Mouse (Mus musculus): ENCODE data around the gene Best1.
A peak's percentile ranks its signal among the peaks of the same experiment; 100 is the strongest.

The Best1 gene

DNA sequence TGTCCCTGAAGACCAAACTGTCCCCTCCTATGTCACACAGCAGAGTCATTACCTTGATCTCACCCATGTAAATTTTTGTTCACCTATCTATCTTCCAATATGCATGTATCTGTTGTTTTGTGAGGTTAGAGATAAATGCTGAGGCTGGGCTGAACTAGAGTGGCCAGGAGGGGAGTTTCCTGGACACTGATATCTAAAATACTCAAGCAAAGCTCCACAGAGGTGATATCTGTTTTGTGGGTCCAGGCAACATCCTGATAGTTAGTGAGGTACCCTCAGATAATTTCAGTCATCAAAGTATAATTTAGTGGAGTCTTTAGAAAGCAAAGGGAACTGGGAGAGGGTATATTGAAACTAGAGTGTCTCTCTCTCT is 11.6 kb downstream of the Best1 start:
- no peak for DNase-seq (ENCODE audit: low spot score in 2 of 2)

DNA sequence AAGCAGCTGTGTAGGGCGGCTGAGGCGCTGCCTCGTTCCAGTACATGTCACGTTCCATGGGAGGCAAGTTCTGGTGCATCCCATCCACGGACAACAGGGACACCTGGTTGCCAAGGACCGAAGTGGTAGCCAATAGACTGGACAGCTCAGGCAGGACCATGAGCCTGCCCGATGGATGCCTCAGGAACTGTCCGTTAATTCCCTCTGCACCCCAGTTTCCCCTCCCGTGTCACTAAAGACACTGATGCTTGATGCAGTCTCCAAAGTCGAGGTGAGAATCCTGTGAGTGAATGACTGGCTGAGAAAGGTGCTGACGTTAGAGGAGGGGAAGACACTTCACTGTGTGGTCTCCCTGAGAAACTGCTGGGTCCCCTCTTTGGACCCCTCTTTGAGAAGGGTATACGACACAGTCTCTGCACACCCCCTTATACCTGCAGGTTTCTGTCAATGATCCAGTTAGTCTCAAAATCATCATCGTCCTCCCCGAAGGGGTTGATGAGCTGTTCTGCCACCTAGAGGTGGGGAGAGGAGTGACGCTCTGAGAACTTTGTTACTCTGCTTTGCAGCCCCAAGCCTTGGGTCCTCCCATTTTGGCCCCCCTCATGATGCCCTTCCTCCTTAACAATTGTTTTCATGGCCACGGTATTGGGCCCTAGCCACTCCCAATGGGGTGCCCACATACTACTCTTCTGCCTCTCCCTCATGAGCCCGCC is 12.1 kb downstream of the Best1 start:
- peak in 1 of 2 experiments; percentile 30 for DNase-seq (ENCODE audit: low spot score in 2 of 2)

DNA sequence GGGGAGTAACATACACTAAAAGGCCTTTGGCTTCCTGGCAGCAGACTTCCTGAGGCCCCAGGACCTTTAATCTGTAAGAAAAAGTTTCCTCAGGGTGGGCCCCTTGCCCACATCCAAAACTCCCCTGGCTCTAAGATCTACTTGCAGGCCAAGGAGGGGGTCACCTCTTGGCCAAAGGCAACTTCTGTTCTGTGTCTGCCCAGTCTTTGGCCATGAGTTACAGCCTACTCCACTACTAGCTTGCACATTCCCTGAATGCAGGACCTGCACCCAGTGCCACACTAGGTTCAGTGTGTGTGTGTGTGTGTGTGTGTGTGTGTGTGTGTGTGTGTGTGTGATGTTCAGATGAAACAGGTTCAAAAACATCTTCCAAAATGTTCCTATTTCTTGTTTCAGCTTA is 13.8 kb downstream of the Best1 start:
- DNase-seq (ENCODE audit: low spot score in 2 of 2), result no peak

DNA sequence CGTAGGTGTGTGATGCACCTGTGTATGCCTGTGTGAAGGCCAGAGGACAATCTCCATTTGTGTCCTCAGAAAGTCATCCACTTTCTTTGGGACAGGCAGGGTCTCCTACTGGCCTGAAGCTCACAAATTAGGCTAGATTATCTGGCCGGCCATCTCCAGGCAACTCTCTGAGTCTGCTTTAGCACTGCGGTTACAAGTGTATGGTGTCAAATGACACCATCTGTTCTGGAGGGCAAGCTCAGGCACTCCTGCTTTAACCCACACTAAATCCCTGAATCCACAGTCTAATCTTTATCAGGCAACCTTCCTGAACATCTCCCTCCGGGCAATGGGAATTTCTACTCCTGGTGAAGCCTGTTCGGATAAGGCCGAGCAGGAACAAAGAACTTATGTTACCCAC is 14.2 kb downstream of the Best1 start:
- DNase-seq (ENCODE audit: low spot score in 2 of 2), result no peak

DNA sequence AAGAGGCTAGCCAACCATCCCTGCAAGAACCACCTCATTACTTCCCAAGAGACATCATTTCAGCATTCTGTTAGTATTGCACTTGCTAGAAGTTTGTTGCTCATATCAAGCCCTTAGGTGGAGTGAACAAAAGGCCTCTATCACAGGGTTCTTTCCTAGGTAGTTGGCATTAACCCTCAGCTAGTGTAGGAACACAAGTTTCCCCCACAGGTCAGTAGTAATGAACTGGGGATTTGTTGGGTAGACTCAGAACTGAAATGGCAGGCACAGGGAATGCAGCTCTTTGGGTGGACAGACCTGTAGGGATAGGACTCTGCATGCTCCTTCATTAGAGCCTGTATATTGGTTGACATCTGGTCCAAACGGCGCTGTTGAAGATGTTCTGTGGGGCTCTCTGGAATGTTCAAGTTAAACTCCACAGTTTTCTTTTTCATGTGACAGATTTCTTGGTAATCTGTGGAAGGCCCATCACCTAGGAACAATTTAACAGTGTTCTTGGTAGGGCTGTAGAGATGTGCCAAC is 15.5 kb downstream of the Best1 start:
- DNase-seq (ENCODE audit: low spot score in 2 of 2), result no peak

DNA sequence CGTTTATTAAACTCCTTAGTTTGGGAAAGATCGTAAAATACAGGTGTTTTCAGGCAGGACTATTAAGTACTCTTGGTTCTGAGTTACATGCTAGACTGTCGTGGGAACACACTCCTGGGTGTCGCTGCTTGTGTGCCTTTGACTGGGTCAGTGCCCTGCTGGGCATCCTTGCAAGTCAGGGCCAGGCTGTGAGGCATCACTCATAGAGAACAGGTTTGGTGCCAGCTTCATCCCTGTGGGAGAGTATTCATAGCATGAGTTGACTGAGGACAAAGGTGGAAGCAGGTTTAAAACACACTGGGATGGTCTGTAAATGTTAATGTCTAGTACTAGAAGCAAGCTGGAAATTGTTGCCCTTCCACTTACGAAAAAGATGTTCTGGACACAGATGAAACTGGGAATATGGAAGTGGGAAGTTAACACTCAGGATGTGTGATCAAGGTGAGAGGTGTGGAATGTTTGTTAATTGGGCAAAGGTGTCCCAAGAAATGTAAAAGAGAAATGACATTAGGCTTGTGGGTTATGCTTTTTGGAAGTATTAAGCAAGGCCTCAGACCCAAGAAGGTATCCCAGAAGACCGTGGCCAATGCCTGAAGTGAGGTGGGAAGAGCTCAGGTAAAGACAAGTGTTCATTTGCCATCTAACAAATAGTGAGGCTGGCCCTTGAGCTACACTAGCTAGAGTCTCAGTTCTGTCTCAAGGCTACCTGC is 16.1 kb downstream of the Best1 start:
- DNase-seq (ENCODE audit: low spot score in 2 of 2), result no peak

DNA sequence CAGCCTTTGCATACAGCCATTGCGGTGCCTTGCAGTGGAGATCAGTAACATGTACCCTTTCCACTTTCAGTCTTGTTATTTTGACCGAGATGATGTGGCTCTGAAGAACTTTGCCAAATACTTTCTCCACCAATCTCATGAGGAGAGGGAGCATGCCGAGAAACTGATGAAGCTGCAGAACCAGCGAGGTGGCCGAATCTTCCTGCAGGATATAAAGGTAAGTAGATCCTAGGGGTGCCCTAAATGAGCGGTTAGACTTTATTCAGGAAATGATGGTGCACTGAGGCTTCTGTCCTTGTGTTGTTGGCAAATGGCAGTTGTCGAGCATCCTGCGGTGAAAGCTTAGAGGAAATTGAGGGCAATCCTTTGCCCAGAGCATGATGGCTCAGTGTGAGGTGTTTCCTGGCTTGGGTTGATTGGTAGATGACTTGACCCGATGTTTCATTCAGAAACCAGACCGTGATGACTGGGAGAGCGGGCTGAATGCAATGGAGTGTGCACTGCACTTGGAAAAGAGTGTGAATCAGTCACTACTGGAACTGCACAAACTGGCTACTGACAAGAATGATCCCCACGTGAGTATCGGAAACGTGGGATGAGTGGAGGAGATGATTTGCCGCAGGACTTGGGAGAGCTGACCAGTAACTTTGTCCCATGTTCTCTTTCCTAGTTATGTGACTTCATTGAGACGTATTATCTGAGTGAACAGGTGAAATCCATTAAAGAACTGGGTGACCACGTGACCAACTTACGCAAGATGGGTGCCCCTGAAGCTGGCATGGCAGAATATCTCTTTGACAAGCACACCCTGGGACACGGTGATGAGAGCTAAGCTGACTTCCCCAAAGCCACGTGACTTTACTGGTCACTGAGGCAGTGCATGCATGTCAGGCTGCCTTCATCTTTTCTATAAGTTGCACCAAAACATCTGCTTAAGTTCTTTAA is 17.1 kb downstream of the Best1 start:
- DNase-seq (ENCODE audit: low spot score in 2 of 2), result no peak

DNA sequence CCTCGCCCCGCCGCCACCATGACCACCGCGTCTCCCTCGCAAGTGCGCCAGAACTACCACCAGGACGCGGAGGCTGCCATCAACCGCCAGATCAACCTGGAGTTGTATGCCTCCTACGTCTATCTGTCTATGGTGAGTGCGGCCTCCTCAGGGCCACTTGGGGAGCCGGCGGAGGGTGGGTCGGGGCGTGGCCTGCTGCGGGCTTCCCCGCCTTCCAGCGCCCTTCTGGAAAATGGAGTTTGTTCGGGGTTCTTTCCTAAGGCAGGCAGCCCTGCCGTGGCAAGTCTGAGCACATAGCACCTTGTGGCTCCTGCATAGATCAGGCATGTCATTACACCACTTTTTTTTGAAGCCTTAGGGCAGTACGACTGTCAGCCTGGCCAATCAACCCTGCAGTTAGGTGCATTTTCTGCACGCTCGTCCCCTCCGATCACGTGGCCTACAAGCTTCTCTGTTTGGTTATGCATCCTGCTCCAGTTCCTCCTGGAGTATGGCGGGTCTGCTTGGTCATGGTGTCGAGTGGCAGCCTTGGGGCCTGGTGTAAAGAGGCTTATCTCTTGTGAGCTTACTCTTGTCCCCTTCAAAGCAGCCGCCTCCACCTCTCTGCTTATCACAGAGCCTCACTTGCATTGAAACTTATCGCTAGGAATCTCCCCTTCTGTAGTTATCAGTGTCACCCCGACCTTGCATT is 18.4 kb downstream of the Best1 start:
- peak in 1 of 2 experiments; percentile 67 for DNase-seq (ENCODE audit: low spot score in 2 of 2)

DNA sequence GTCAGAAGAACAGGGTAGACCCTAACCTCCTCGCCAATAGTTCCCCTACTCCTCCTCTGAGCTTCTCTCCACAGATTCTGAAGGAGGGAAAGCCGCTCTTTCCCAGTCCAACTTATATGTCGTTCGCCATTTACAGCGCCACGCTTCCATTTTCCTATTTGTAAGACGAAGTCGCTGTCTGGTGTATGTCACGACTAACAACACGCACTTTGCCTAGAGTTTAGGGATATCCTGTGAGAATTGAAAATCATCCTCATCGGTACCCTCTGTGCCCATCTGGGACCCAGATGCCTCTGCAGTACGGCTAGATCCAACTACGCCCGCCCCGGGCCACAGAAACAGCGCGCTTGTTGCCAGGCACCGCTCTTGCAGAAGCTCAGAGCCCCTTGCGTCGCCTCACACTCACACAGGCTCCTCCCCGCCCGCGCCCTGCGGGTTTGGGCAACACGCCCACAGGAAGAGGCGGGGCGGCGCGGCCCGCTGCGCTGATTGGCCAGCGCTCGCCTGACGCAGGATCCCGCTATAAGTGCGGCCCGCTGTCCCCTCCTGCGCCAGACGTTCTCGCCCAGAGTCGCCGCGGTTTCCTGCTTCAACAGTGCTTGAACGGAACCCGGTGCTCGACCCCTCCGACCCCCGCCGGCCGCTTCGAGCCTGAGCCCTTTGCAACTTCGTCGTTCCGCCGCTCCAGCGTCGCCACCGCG is 19.1 kb downstream of the Best1 start:
- DNase-seq (ENCODE audit: low spot score in 2 of 2), result peak; percentile 92 to 95

DNA sequence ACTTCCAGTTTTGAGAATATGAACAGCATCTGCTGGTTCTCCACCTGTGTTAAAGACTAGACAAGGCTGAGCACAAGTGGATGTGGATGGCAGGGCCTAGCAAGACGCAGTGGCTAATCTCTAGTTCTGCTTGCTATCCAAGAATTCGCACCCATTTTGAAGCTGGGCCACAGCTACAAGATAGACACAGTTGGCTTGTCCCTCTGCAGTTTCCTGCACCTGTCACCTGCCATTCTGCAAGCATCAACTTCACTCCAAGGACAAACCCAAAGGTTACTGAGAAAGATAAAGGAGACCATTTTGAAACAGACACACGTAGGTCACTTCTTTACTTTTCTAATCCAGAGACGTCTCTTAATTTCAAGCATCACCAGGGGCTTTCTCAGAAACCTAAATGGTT is 19.8 kb downstream of the Best1 start:
- no peak for DNase-seq (ENCODE audit: low spot score in 2 of 2)

DNA sequence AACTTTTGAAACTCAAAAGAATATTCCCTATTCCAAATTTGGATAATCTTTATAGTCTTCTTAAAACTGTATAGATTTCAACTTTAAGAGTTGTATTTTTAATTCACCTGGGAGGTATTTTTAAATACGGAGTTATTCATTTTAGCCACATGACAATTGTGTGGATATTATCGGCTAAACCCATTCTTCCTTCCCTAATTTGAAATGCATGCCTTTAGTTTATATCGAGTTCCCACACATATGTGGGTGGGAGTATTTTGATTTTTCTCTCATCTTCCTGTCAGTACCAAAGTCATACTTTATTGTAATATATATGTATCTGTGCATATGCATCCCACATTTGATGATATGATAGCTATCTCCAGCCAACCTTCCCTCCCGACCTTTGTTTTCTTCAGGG is 21.2 kb downstream of the Best1 start, which contains the start of gene Fth1:
Gene Fth1, plus strand, starts transcription at position 341 of the 400 bp plus-strand sequence.
- DNase-seq (ENCODE audit: low spot score in 2 of 2), result no peak

DNA sequence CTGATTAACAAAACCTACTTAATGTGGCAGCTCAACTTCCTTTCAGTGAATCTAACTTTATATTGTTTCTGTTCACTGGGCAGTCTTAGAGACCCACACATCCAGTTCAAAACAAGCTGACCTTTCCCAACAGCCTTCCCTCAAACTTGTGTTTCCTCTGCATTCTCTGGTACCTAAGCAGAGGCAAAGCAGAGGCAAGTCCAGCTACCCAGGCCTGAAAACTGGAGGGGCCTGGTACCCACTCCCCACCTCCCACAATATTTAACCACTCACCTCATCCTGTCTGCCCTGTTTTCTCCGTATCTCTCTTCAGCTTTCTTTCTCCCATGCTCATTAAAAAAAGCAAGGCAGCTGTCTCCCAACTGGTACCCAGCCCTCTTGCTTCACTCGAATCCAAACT is 22.3 kb downstream of the Best1 start:
- DNase-seq (ENCODE audit: low spot score in 2 of 2), result no peak

DNA sequence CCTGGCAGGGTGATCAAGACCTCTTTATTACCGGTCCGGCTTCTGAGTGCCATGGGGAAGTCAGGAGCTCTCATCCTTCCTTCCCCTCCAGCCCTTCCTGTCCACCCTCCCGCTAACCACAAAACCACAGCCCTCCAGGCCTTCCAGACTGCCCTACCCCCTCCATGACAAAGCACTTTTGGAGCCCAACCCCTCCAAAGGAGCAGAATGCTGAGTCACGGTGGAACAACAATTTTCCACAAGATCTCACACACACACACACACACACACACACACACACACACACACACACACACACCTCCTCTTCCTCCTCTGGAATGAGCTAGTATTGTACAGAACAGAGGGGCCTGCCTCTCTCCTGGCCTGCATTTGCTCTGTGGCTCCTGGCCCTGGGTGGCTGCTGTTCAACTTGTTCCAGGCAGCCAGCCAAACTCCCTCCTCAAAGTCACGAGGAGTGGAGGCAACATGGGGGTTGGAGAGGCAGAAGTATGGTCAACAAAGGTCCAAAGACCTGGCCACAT is 22.9 kb downstream of the Best1 start:
- no peak for DNase-seq (ENCODE audit: low spot score in 2 of 2)

DNA sequence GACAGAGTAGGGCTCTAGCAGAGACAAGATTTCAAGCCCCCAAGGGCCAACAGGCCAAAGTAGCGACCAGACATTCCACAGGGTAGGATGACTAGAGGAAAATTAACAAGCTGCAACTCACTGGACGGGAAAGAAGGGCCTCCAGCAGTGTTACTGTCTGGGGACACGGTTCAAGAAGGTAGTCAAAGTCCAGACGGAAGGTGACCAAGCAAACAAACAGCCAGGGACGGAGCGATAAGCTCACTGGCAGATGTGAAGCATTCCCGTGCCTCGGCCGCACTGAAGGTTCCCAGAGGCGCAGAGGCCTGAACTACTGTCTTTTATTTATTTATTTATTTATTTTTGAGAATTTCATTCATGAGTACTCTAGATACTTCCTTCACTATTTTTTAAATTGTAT is 24.3 kb downstream of the Best1 start:
- DNase-seq (ENCODE audit: low spot score in 2 of 2), result no peak

DNA sequence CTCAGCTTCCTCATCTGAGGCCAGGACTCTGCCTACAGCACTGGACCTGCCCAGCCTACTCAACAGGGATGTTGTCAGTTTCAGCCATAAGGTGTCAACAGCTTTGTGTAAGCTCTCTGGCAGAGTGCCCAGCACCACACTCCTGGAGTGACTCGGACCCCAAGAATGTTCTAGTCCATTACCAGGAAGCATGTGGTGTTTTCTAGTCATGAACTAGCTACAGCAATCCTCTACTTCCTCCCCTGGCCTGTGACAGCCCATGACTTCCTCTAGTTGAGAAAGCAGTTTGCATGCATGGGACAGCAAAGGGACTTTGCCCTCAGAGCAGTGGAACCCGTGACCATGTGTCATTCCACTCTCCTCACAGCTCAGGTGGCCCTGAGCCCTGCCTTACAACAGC is 26.6 kb downstream of the Best1 start:
- DNase-seq (ENCODE audit: low spot score in 2 of 2), result peak in 1 of 2 experiments; percentile 69

DNA sequence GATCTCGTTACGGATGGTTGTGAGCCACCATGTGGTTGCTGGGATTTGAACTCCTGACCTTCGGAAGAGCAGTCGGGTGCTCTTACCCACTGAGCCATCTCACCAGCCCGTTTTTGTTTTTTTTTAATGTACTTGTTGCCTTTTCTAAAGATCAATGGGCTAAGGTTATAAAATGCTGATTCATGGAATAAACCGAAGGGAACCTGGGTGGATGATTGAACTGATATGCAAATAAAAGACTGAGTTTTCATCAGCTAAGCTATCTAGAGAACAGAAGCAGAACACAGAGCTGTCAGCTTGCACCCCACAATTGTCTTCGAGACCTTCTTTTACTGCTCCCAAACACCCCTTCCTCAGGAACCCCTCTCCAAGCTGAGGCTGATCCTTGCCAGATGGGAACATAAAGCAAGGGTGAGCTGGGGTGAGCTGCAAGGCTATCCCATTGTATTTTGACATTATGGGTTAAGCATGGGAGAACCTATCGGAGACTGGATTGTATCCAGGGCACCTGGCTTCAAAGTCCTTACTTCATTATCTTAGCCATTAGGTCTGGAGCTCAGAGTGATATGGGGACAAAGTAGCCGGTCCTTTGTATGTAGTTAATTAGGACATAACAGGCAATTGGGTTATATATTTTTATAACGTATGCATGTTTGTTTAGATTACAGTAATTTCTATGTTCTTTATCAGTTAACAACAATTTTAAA is 33.2 kb downstream of the Best1 start:
- no peak for DNase-seq (ENCODE audit: low spot score in 2 of 2)

DNA sequence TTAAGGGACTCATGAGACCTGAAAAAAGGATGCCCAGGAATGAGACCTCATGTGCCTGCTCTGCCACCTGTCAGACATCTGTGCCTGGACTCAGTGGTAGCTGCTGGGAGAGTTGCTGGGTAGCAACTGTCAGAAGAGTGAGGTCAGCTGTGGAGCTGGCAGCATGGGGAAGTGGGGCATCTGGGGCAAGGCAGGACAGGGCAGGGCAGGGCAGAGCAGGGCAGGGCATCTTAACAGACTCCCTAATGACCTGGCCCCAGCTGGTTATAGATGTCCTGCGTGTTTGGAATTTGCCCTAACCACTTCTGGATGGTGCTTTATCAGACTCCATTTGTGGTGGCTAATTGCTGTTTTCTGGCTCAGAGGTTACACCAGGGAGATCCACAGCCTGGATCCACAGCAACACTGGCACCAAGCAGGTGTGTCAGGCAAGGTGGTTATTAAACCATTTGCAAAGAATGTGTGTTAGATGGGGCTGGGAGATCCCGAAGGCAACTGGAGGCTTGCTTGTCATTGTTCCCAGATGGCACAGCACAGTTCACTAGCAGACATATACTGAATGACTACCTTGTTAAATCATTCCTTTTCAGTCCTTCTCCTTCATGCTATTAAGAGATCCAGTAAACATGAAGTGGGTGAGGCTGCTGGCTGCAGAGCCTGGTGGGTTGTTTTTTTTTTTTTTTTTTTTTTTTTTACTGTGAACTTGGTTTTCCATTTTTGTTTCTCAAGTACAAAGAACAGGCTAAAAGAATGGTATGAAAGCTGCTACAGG is 35.2 kb downstream of the Best1 start:
- DNase-seq (ENCODE audit: low spot score in 2 of 2), result no peak

DNA sequence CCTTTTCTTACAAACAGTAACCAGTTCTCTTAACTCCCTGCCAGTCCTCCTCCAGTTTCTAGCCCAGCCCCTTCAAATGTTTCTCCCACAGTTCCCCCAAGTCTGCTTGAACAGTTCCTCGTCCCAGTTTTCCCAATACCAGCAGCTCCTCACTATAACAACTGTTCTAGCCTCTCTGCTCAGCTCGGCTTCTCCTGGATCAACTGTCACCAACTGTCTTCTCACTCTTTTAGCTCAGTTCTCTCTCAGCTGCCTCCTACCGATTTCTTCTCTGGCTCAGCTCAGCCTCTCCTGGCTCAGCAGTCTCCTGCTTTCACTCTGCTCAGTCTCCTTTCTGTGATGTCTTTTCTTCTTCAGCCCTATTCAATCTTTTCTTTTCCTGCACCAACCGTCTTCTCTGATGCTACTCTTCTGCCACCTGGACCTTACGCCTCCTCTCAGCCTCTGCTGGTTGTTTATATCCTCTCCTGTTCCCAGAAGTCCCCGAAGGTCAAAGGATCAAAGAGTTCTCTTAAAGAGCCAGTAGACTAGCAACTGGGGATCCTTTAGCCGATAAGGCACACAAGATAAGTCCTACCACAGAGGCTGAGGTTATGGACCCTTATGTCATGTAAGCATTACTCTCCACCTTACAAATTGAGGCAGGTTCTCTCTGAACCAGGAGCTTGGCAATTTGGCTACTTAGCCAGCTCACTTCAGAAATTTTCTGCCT is 37.1 kb downstream of the Best1 start:
- no peak for DNase-seq (ENCODE audit: low spot score in 2 of 2)

DNA sequence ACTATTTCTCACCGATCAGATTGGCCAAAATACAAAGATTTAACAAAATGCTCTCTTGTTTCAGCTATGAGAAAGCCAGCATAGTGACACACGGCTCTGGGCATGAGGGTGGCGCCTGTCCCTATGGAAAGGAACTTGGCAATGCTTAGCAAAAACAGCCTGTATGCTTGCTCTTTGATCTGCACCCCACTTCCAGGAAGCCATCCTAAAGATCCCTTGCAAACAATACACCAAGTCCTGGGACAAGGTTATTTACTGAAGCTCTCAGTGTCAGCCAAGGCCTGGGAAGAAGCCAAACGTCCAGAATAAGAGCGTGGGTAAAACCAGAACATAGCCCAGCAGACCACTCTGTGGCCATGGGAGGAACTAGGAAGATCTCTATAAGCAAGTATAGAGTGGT is 40.7 kb downstream of the Best1 start:
- no peak for DNase-seq (ENCODE audit: low spot score in 2 of 2)

All from natural killer cell, adult 2 months (primary cell).